9 mouse cellular contexts compared by ENCODE assay signal in genomic region chr11:88555902-88556549, GRCm38 (mm10).
A peak's percentile ranks its signal among the peaks of the same experiment; 100 is the strongest.
DNase-seq lines count a peak whose midpoint lies in the region; ATAC-seq lines count a peak whose summit lies in the region.
"Had no signal": no experiment of that assay in that cellular context is flagged by ENCODE, and none has a peak within 500 bp of the region (broad histone marks: within the 10 kb centered on the region; RNA-seq: fewer than 3 reads in every experiment).

No protein-coding gene starts in this region.

- no peaks in the 10 kb centered on the region for H3K27me3 ChIP-seq in forebrain, embryonic 11.5 days (ENCODE audit: control insufficient read depth, insufficient read depth, low read length)
- no peaks in the 10 kb centered on the region for H3K27me3 ChIP-seq in forebrain, embryonic 16.5 days (replicated peaks; ENCODE audit: control insufficient read depth, insufficient read depth, low read length)
- no peaks in the 10 kb centered on the region for H3K27me3 ChIP-seq in embryonic facial prominence, embryonic 13.5 days
- no peaks in the 10 kb centered on the region for H3K27me3 ChIP-seq in hindbrain, embryonic 14.5 days (ENCODE audit: control insufficient read depth, insufficient read depth, low read length)
- H3K27me3 ChIP-seq in liver, embryonic 11.5 days (replicated peaks; ENCODE audit: control insufficient read depth, insufficient read depth, low read length), result no peaks in the 10 kb centered on the region
- no peaks in the 10 kb centered on the region for H3K27me3 ChIP-seq in neural tube, embryonic 15.5 days (replicated peaks)
- H3K27me3 ChIP-seq: megakaryocyte, embryonic 14.5 days had no signal

- WGBS in forebrain, embryonic 11.5 days, result 57% methylated on average over 6 of the region's 6 CpGs
- WGBS in forebrain, embryonic 16.5 days, result 49% methylated on average over 6 of the region's 6 CpGs
- WGBS in embryonic facial prominence, embryonic 13.5 days, result 14% methylated on average over 6 of the region's 6 CpGs
- WGBS in hindbrain, embryonic 14.5 days, result 45% methylated on average over 6 of the region's 6 CpGs
- 45% methylated on average over 6 of the region's 6 CpGs for WGBS in liver, embryonic 11.5 days
- 42% methylated on average over 6 of the region's 6 CpGs for WGBS in neural tube, embryonic 15.5 days

- peaks cover 55% of the 10 kb centered on the region for H3K4me1 ChIP-seq in forebrain, embryonic 11.5 days (replicated peaks; ENCODE audit: control insufficient read depth, insufficient read depth, low read length)
- peaks cover 57% of the 10 kb centered on the region for H3K4me1 ChIP-seq in forebrain, embryonic 16.5 days (replicated peaks; ENCODE audit: control insufficient read depth, insufficient read depth, low read length)
- peaks cover 94% of the 10 kb centered on the region for H3K4me1 ChIP-seq in embryonic facial prominence, embryonic 13.5 days
- peaks cover 79% of the 10 kb centered on the region for H3K4me1 ChIP-seq in hindbrain, embryonic 14.5 days (replicated peaks; ENCODE audit: control insufficient read depth, insufficient read depth, low read length)
- H3K4me1 ChIP-seq in liver, embryonic 11.5 days (replicated peaks; ENCODE audit: control insufficient read depth, insufficient read depth, low read length), result peaks cover 70% of the 10 kb centered on the region
- H3K4me1 ChIP-seq in neural tube, embryonic 15.5 days, result peaks cover 89% of the 10 kb centered on the region

- no peak for DNase-seq in forebrain, embryonic 11.5 days (ENCODE audit: low spot score)
- no peak for DNase-seq in hindbrain, embryonic 14.5 days (ENCODE audit: low spot score)
- no peak for DNase-seq in liver, embryonic 11.5 days (ENCODE audit: low spot score)
- DNase-seq in layer of hippocampus, adult 9-11 months, result no peak
- no peak for DNase-seq in ovary, adult 18-20 months (ENCODE audit: low spot score)

- H3K9ac ChIP-seq in forebrain, embryonic 11.5 days (ENCODE audit: low read length), result peak overlapping the region; percentile 6; the same call in 1 of the 2 replicates
- no peak overlapping the region for H3K9ac ChIP-seq in forebrain, embryonic 16.5 days (replicated peaks; ENCODE audit: low read depth, low read length)
- peak overlapping the region; percentile 2; the same call in 1 of the 2 replicates for H3K9ac ChIP-seq in embryonic facial prominence, embryonic 13.5 days
- no peak overlapping the region for H3K9ac ChIP-seq in hindbrain, embryonic 14.5 days
- H3K9ac ChIP-seq in liver, embryonic 11.5 days (ENCODE audit: low read depth, low read length), result no peak overlapping the region
- no peak overlapping the region for H3K9ac ChIP-seq in neural tube, embryonic 15.5 days (replicated peaks)

- no peak overlapping the region; the same call in 1 of the 2 replicates for H3K27ac ChIP-seq in forebrain, embryonic 11.5 days (ENCODE audit: low read depth, low read length)
- H3K27ac ChIP-seq in forebrain, embryonic 16.5 days (ENCODE audit: low read length), result no peak overlapping the region
- peak overlapping the region; percentile 71 for H3K27ac ChIP-seq in embryonic facial prominence, embryonic 13.5 days
- H3K27ac ChIP-seq in hindbrain, embryonic 14.5 days, result peak overlapping the region; percentile 60
- peak overlapping the region; percentile 40; the same call in 1 of the 2 replicates for H3K27ac ChIP-seq in liver, embryonic 11.5 days (ENCODE audit: low read depth, low read length)
- H3K27ac ChIP-seq in neural tube, embryonic 15.5 days (replicated peaks), result peak overlapping the region; percentile 43

- H3K4me3 ChIP-seq in forebrain, embryonic 11.5 days (ENCODE audit: low read depth, low read length), result no peak overlapping the region
- no peak overlapping the region for H3K4me3 ChIP-seq in forebrain, embryonic 16.5 days (replicated peaks; ENCODE audit: low read length)
- no peak overlapping the region for H3K4me3 ChIP-seq in embryonic facial prominence, embryonic 13.5 days
- H3K4me3 ChIP-seq in hindbrain, embryonic 14.5 days (replicated peaks; ENCODE audit: low read length), result no peak overlapping the region
- no peak overlapping the region for H3K4me3 ChIP-seq in liver, embryonic 11.5 days (ENCODE audit: low read depth, low read length)
- no peak overlapping the region for H3K4me3 ChIP-seq in neural tube, embryonic 15.5 days (replicated peaks)
- H3K4me3 ChIP-seq: megakaryocyte, embryonic 14.5 days had no signal

- no peak for ATAC-seq in forebrain, embryonic 11.5 days (replicated peaks; ENCODE audit: low FRiP score)
- ATAC-seq in forebrain, embryonic 16.5 days, result no peak
- no peak for ATAC-seq in embryonic facial prominence, embryonic 13.5 days (ENCODE audit: insufficient number of reproducible peaks, insufficient read depth, low FRiP score, low TSS enrichment, low read depth)
- no peak for ATAC-seq in hindbrain, embryonic 14.5 days (ENCODE audit: low FRiP score)
- ATAC-seq in liver, embryonic 11.5 days (replicated peaks; ENCODE audit: low FRiP score), result no peak
- ATAC-seq in neural tube, embryonic 15.5 days (ENCODE audit: low FRiP score), result no peak

- no peaks in the 10 kb centered on the region; the same call in 1 of the 2 replicates for H3K36me3 ChIP-seq in forebrain, embryonic 11.5 days (ENCODE audit: control insufficient read depth, insufficient read depth, low read length)
- H3K36me3 ChIP-seq in forebrain, embryonic 16.5 days (ENCODE audit: control insufficient read depth, insufficient read depth), result no peaks in the 10 kb centered on the region
- no peaks in the 10 kb centered on the region for H3K36me3 ChIP-seq in embryonic facial prominence, embryonic 13.5 days
- no peaks in the 10 kb centered on the region for H3K36me3 ChIP-seq in hindbrain, embryonic 14.5 days (replicated peaks; ENCODE audit: control insufficient read depth, insufficient read depth)
- no peaks in the 10 kb centered on the region for H3K36me3 ChIP-seq in liver, embryonic 11.5 days (ENCODE audit: control insufficient read depth, insufficient read depth, low read length)
- no peaks in the 10 kb centered on the region for H3K36me3 ChIP-seq in neural tube, embryonic 15.5 days

- H3K9me3 ChIP-seq in forebrain, embryonic 11.5 days (ENCODE audit: control insufficient read depth, low read length), result no peaks in the 10 kb centered on the region
- H3K9me3 ChIP-seq in forebrain, embryonic 16.5 days (ENCODE audit: control insufficient read depth, low read length), result no peaks in the 10 kb centered on the region
- H3K9me3 ChIP-seq in embryonic facial prominence, embryonic 13.5 days, result no peaks in the 10 kb centered on the region
- H3K9me3 ChIP-seq in hindbrain, embryonic 14.5 days (ENCODE audit: control insufficient read depth, low read length), result no peaks in the 10 kb centered on the region
- H3K9me3 ChIP-seq in liver, embryonic 11.5 days (ENCODE audit: control insufficient read depth, low read length), result no peaks in the 10 kb centered on the region
- H3K9me3 ChIP-seq in neural tube, embryonic 15.5 days (replicated peaks), result no peaks in the 10 kb centered on the region
- H3K9me3 ChIP-seq: megakaryocyte, embryonic 14.5 days had no signal

- no peak overlapping the region for H3K4me2 ChIP-seq in forebrain, embryonic 11.5 days (ENCODE audit: low read depth, low read length, severe bottlenecking)
- H3K4me2 ChIP-seq in forebrain, embryonic 16.5 days (ENCODE audit: low read length), result no peak overlapping the region
- H3K4me2 ChIP-seq in embryonic facial prominence, embryonic 13.5 days, result peak overlapping the region; percentile 26; the same call in 1 of the 2 replicates
- H3K4me2 ChIP-seq in hindbrain, embryonic 14.5 days (replicated peaks), result no peak overlapping the region
- H3K4me2 ChIP-seq in liver, embryonic 11.5 days, result peak overlapping the region; percentile 20; the same call in 1 of the 2 replicates
- no peak overlapping the region for H3K4me2 ChIP-seq in neural tube, embryonic 15.5 days

Comparison
In these comparisons a context has a peak if more than half of its experiments do, and no peak if none do; other contexts are left out.
1. H3K9ac ChIP-seq: peak in forebrain, embryonic 11.5 days (single experiment) and embryonic facial prominence, embryonic 13.5 days (single experiment); none in forebrain, embryonic 16.5 days (single experiment), hindbrain, embryonic 14.5 days (single experiment), liver, embryonic 11.5 days (single experiment) and neural tube, embryonic 15.5 days (single experiment).
2. H3K27ac ChIP-seq: peak in embryonic facial prominence, embryonic 13.5 days (single experiment), hindbrain, embryonic 14.5 days (single experiment), liver, embryonic 11.5 days (single experiment) and neural tube, embryonic 15.5 days (single experiment); none in forebrain, embryonic 11.5 days (single experiment) and forebrain, embryonic 16.5 days (single experiment).
3. H3K4me2 ChIP-seq: peak in embryonic facial prominence, embryonic 13.5 days (single experiment) and liver, embryonic 11.5 days (single experiment); none in forebrain, embryonic 11.5 days (single experiment), forebrain, embryonic 16.5 days (single experiment), hindbrain, embryonic 14.5 days (single experiment) and neural tube, embryonic 15.5 days (single experiment).